Mouse (Mus musculus) kidney, embryonic 16.5 days (tissue): ENCODE measurements around the gene Fbxw21. TPM values are rescaled to one million over a fixed set of nuclear protein-coding genes. Genes with fewer than 3 reads are reported as not detected.

Experiments
- ATAC-seq: fragments of 200-750 bp; cut with Nextera tagmentation; 2 replicates; pipeline ENCODE4 v1.8.0; 2017; ENCODE audit warnings: moderate TSS enrichment; ENCODE audit not compliant: low FRiP score, low TSS enrichment
- H3K27ac ChIP-seq: fragments of 300-500 bp; sonication (generic); 2 replicates; pipeline ENCODE4 v1.5.1; 2014; ENCODE audit warnings: low read length
- H3K27me3 ChIP-seq: fragments of 300-500 bp; sonication (generic); 2 replicates; pipeline ENCODE4 v1.6.1; 2014; ENCODE audit warnings: low read length, control low read depth, mixed read lengths; ENCODE audit not compliant: insufficient read depth
- H3K36me3 ChIP-seq: fragments of 300-500 bp; sonication (generic); 2 replicates; pipeline ENCODE4 v1.6.1; 2014; ENCODE audit warnings: low read length, control low read depth, mixed read lengths; ENCODE audit not compliant: insufficient read depth
- H3K4me1 ChIP-seq: fragments of 300-500 bp; sonication (generic); 2 replicates; pipeline ENCODE4 v1.6.1; 2014; ENCODE audit warnings: low read length, control low read depth, mixed read lengths; ENCODE audit not compliant: insufficient read depth
- H3K4me2 ChIP-seq: fragments of 300-500 bp; sonication (generic); replicated peaks from 2 replicates; pipeline ENCODE4 v1.6.1; 2014; ENCODE audit warnings: low read depth, low read length
- H3K4me3 ChIP-seq: fragments of 300-500 bp; sonication (generic); 2 replicates; pipeline ENCODE4 v1.5.1; 2014; ENCODE audit warnings: mild to moderate bottlenecking, low read length
- H3K9ac ChIP-seq: fragments of 300-500 bp; sonication (generic); replicated peaks from 2 replicates; pipeline ENCODE4 v1.6.1; 2014; ENCODE audit warnings: low read length
- H3K9me3 ChIP-seq: fragments of 300-500 bp; sonication (generic); 2 replicates; pipeline ENCODE4 v1.6.1; 2016; ENCODE audit warnings: low read length, control low read depth
- WGBS: fragments of 180-500 bp; shearing (Covaris S2); extraction: QIAGEN DNeasy Blood & Tissue Kit; methylation state at CpG from one replicate; pipeline ENCODE4 v1.1.7; 2014; 5-methylcytosine and 5-hydroxymethylcytosine counted together
- polyA plus RNA-seq: library from polyadenylated mRNA; unstranded; fragments of >200 nt; fragmentation: Nextera tagmentation; extraction: Ambion mirVana; gene quantifications from 2 replicates; pipeline ENCODE4 v1.2.1, GENCODE M21; 2015

Gene Fbxw21
- polyA plus RNA-seq, 1 experiment from 2014 or later = not detected

DNA sequence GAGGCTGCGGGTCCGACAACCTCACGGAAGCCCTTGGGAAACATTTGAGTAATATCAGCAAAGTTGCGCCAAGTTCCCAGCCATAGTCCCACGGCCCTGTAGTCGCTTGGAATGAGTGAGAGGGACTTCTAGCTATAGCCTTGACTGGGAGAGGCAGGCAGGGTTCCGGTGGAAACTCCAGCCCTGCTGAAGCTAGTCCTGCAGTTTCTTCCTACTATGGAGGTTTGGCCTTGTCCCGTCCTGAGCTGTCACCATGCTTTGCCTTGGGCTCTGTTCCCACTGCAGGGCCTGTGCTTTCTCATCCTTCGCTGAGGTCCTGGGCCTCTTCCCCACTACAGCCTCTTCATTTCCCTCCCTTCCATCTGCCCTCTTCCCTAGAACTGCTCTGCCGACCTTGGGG is 45.6 kb downstream of the Fbxw21 start:
- no peak overlapping the region for H3K4me3 ChIP-seq
- no peak overlapping the region for H3K4me2 ChIP-seq
- no peaks in the 10 kb centered on the region for H3K27me3 ChIP-seq
- WGBS = 91% methylated on average over 10 of the region's 10 CpGs
- H3K9me3 ChIP-seq = no peaks in the 10 kb centered on the region
- H3K4me1 ChIP-seq = no peaks in the 10 kb centered on the region
- peaks cover 76% of the 10 kb centered on the region for H3K36me3 ChIP-seq
- H3K27ac ChIP-seq = no peak overlapping the region
- ATAC-seq = no peak
- no peak overlapping the region for H3K9ac ChIP-seq

DNA sequence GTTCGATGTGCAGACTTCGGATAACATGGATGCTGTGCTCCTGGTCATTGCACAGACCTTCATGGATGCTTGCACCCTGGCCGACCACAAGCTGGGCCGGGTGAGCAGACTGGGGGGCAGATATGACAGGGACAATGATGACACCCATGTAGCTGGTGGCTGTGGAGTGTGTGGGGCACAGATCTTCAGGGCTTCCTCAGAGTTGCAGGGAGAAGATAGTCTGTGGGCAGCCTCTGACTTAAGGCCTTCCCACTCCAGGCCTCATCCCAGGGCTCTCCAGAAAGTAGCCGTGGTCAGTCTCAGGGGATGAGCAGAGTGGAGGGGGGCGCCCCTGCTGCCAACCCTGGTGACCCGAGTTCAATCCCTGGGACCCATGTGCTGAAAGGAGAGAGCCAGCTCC is 47.0 kb downstream of the Fbxw21 start:
- Histone ChIP-seq H3K4me2 (no peak overlapping the region), H3K9ac (no peak overlapping the region), H3K36me3 (peaks cover 90% of the 10 kb centered on the region), H3K4me1 (no peaks in the 10 kb centered on the region), H3K4me3 (no peak overlapping the region), H3K9me3 (no peaks in the 10 kb centered on the region), H3K27me3 (no peaks in the 10 kb centered on the region), H3K27ac (no peak overlapping the region)
- no peak for ATAC-seq
- WGBS = 93% methylated on average over 7 of the region's 7 CpGs

DNA sequence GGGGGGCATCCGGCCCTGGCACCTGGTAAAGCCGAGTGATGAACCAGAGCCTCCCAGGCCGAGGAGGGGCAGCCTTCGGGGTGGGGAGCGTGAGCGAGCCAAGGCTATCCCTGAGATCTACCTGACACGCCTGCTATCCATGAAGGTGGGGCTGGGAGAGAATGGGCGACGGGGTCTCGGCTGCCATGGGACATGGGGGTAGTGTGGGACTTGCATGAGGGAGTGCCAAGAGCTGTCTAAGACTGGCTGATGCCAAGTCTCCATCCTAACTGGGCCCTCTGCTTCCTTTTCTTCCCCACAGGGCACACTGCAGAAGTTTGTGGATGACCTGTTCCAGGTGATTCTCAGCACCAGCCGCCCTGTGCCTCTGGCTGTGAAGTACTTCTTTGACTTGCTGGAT is 47.6 kb downstream of the Fbxw21 start:
- peaks cover 91% of the 10 kb centered on the region for H3K36me3 ChIP-seq
- H3K9ac ChIP-seq = no peak overlapping the region
- H3K4me3 ChIP-seq = no peak overlapping the region
- ATAC-seq = no peak
- H3K9me3 ChIP-seq = no peaks in the 10 kb centered on the region
- no peak overlapping the region for H3K4me2 ChIP-seq
- H3K4me1 ChIP-seq = no peaks in the 10 kb centered on the region
- no peaks in the 10 kb centered on the region for H3K27me3 ChIP-seq
- 96% methylated on average over 11 of the region's 11 CpGs for WGBS
- no peak overlapping the region for H3K27ac ChIP-seq

GRCm38 (mm10) chr9:109113331-109113730 is 48.5 kb downstream of the Fbxw21 start:
- WGBS = 88% methylated on average over 8 of the region's 8 CpGs
- no peak for ATAC-seq
- Histone ChIP-seq H3K4me2 (no peak overlapping the region), H3K27ac (no peak overlapping the region), H3K4me3 (no peak overlapping the region), H3K4me1 (peaks cover 1% of the 10 kb centered on the region; the same call in 1 of the 2 replicates), H3K9ac (no peak overlapping the region), H3K36me3 (peaks cover 90% of the 10 kb centered on the region), H3K27me3 (no peaks in the 10 kb centered on the region), H3K9me3 (no peaks in the 10 kb centered on the region)

DNA sequence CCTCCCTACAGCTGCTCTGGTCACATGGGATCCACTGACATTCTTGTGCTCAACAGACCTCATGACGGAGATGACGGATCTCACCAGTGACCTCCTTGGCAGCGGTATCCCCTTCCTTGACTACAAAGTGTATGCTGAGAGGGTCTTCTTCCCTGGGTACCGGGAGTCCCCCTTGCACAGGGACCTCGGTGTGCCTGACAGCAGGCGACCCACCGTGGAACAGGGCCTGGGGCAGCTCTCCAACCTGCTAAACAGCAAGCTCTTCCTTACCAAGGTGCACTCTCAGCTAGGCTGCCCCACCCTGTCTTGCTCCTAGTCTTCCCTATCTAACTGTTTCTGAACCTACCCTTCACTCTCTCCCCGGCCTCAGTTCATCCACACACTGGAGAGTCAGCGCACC is 50.2 kb downstream of the Fbxw21 start:
- Histone ChIP-seq H3K27ac (no peak overlapping the region), H3K36me3 (peaks cover 85% of the 10 kb centered on the region), H3K4me3 (no peak overlapping the region), H3K27me3 (no peaks in the 10 kb centered on the region), H3K9me3 (no peaks in the 10 kb centered on the region), H3K4me2 (no peak overlapping the region), H3K9ac (no peak overlapping the region), H3K4me1 (peaks cover 19% of the 10 kb centered on the region)
- WGBS = 92% methylated on average over 9 of the region's 9 CpGs
- ATAC-seq = no peak

- 84% methylated on average over 4 of the region's 4 CpGs for whole genome bisulfite sequencing
- ATAC-seq = no peak
Observed at GRCm38 (mm10) chr9:109111101-109111500, 50.7 kb downstream of the Fbxw21 start.

GRCm38 (mm10) chr9:109110240-109110639 is 51.6 kb downstream of the Fbxw21 start:
- Histone ChIP-seq H3K36me3 (peaks cover 83% of the 10 kb centered on the region), H3K4me2 (no peak overlapping the region), H3K4me3 (no peak overlapping the region), H3K27me3 (no peaks in the 10 kb centered on the region), H3K9ac (no peak overlapping the region), H3K4me1 (peaks cover 32% of the 10 kb centered on the region), H3K27ac (no peak overlapping the region), H3K9me3 (no peaks in the 10 kb centered on the region)
- 93% methylated on average over 11 of the region's 11 CpGs for WGBS
- no peak for ATAC-seq

More at GRCm38 (mm10) chr9:109111101-109111500, 50.7 kb downstream of the Fbxw21 start:
- no peaks in the 10 kb centered on the region for H3K27me3 ChIP-seq
- peaks cover 24% of the 10 kb centered on the region for H3K4me1 ChIP-seq
- H3K4me2 ChIP-seq = no peak overlapping the region
- no peak overlapping the region for H3K27ac ChIP-seq
- no peak overlapping the region for H3K4me3 ChIP-seq
- H3K9ac ChIP-seq = no peak overlapping the region
- H3K9me3 ChIP-seq = no peaks in the 10 kb centered on the region
- H3K36me3 ChIP-seq = peaks cover 83% of the 10 kb centered on the region

- Histone ChIP-seq H3K4me2 (peak overlapping the region; percentile 19; the same call in 1 of the 2 replicates), H3K4me1 (peaks cover 45% of the 10 kb centered on the region), H3K27ac (peak overlapping the region; percentile 81), H3K9me3 (no peaks in the 10 kb centered on the region), H3K27me3 (no peaks in the 10 kb centered on the region), H3K4me3 (no peak overlapping the region), H3K9ac (no peak overlapping the region), H3K36me3 (peaks cover 70% of the 10 kb centered on the region)
- peak; percentile 73 for ATAC-seq
- 20% methylated on average over 4 of the region's 6 CpGs for WGBS
Observed at GRCm38 (mm10) chr9:109107341-109107740, 54.5 kb downstream of the Fbxw21 start.

GRCm38 (mm10) chr9:109105648-109106047 is 56.2 kb downstream of the Fbxw21 start:
- H3K9me3 ChIP-seq = no peaks in the 10 kb centered on the region
- no peak for ATAC-seq
- no peaks in the 10 kb centered on the region for H3K27me3 ChIP-seq
- H3K36me3 ChIP-seq = peaks cover 62% of the 10 kb centered on the region
- H3K4me2 ChIP-seq = no peak overlapping the region
- WGBS = 86% methylated on average over 12 of the region's 12 CpGs
- peaks cover 45% of the 10 kb centered on the region for H3K4me1 ChIP-seq
- no peak overlapping the region; the same call in 1 of the 2 replicates for H3K27ac ChIP-seq
- no peak overlapping the region for H3K9ac ChIP-seq
- no peak overlapping the region for H3K4me3 ChIP-seq

- no peak overlapping the region for H3K4me3 ChIP-seq
- peaks cover 62% of the 10 kb centered on the region for H3K36me3 ChIP-seq
- H3K27ac ChIP-seq = no peak overlapping the region
- H3K4me1 ChIP-seq = peaks cover 50% of the 10 kb centered on the region
- H3K9me3 ChIP-seq = no peaks in the 10 kb centered on the region
- H3K9ac ChIP-seq = no peak overlapping the region
- WGBS = 62% methylated on average over 12 of the region's 12 CpGs
- no peak for ATAC-seq
- H3K27me3 ChIP-seq = no peaks in the 10 kb centered on the region
- H3K4me2 ChIP-seq = no peak overlapping the region
Observed at GRCm38 (mm10) chr9:109105011-109105410, 56.8 kb downstream of the Fbxw21 start.
